Mouse (Mus musculus): ENCODE measurements around the gene Crcp. TPM values are rescaled to one million over a fixed set of nuclear protein-coding genes. Genes with fewer than 3 reads are reported as not detected.
A peak's percentile ranks its signal among the peaks of the same experiment; 100 is the strongest.

Crcp gene
- polyA plus RNA-seq, 1 experiment from 2014 or later = 30.8 TPM

- no peak within 1 kb of the TSS for H3K27ac ChIP-seq (ENCODE audit: low read depth, low read length)
- 83% methylated on average over 6 of the region's 6 CpGs for WGBS
Measured at GRCm38 (mm10) chr5:130073026-130073425, 43.9 kb downstream of the Crcp start, which contains the start of gene Tpst1. Tpst1 (plus strand) TSS chr5:130073326.

GRCm38 (mm10) chr5:130074491-130074890, 45.4 kb downstream of the Crcp start:
- H3K36me3 ChIP-seq (ENCODE audit: control insufficient read depth, insufficient read depth, low read length) = no peaks in the 10 kb centered on the region
- H3K4me2 ChIP-seq = no peak overlapping the region; the same call in 1 of the 2 replicates
- no peak overlapping the region for H3K4me3 ChIP-seq (ENCODE audit: low read depth, low read length)
- 70% methylated on average over 6 of the region's 6 CpGs for WGBS
- no peak for DNase-seq (ENCODE audit: low spot score)
- H3K4me1 ChIP-seq (replicated peaks; ENCODE audit: control insufficient read depth, insufficient read depth, low read length) = peaks cover 5% of the 10 kb centered on the region
- ATAC-seq (replicated peaks; ENCODE audit: low FRiP score) = 0 out of 2 replicates have a peak, but pooled peaks have one; percentile 24
- 0 out of 2 replicates have a peak overlapping the region, but pooled peaks have one; percentile 1 for H3K27ac ChIP-seq (ENCODE audit: low read depth, low read length)
- H3K9me3 ChIP-seq (ENCODE audit: control insufficient read depth, low read length) = no peaks in the 10 kb centered on the region
- 0 out of 2 replicates have a peak, but pooled peaks cover 2% of the 10 kb centered on the region for H3K27me3 ChIP-seq (replicated peaks; ENCODE audit: control insufficient read depth, insufficient read depth, low read length)
- no peak overlapping the region for H3K9ac ChIP-seq (ENCODE audit: low read depth, low read length)

More at GRCm38 (mm10) chr5:130073026-130073425, 43.9 kb downstream of the Crcp start, which contains the start of gene Tpst1:
- Histone ChIP-seq H3K4me2 (no peak within 1 kb of the TSS), H3K27me3 (replicated peaks; ENCODE audit: control insufficient read depth, insufficient read depth, low read length) (0 out of 2 replicates have a peak, but pooled peaks cover 2% of the 10 kb centered on the region), H3K4me1 (replicated peaks; ENCODE audit: control insufficient read depth, insufficient read depth, low read length) (peaks cover 4% of the 10 kb centered on the region), H3K36me3 (ENCODE audit: control insufficient read depth, insufficient read depth, low read length) (no peaks in the 10 kb centered on the region), H3K9ac (ENCODE audit: low read depth, low read length) (no peak within 1 kb of the TSS), H3K9me3 (ENCODE audit: control insufficient read depth, low read length) (peaks cover 3% of the 10 kb centered on the region; the same call in 1 of the 2 replicates), H3K4me3 (ENCODE audit: low read depth, low read length) (no peak within 1 kb of the TSS)
- ATAC-seq (replicated peaks; ENCODE audit: low FRiP score) = no peak
- no peak for DNase-seq (ENCODE audit: low spot score)

GRCm38 (mm10) chr5:130076396-130076795, 47.3 kb downstream of the Crcp start:
- Histone ChIP-seq H3K27ac (ENCODE audit: low read depth, low read length) (no peak overlapping the region), H3K36me3 (ENCODE audit: control insufficient read depth, insufficient read depth, low read length) (no peaks in the 10 kb centered on the region), H3K4me3 (ENCODE audit: low read depth, low read length) (no peak overlapping the region), H3K27me3 (replicated peaks; ENCODE audit: control insufficient read depth, insufficient read depth, low read length) (no peaks in the 10 kb centered on the region), H3K4me1 (replicated peaks; ENCODE audit: control insufficient read depth, insufficient read depth, low read length) (peaks cover 9% of the 10 kb centered on the region), H3K9ac (ENCODE audit: low read depth, low read length) (no peak overlapping the region), H3K4me2 (no peak overlapping the region), H3K9me3 (ENCODE audit: control insufficient read depth, low read length) (peaks cover 2% of the 10 kb centered on the region; the same call in 1 of the 2 replicates)
- ATAC-seq (replicated peaks; ENCODE audit: low FRiP score) = no peak
- DNase-seq (ENCODE audit: low spot score) = no peak
- 67% methylated on average over 6 of the region's 6 CpGs for WGBS

- 0 out of 2 replicates have a peak, but pooled peaks cover 2% of the 10 kb centered on the region for H3K36me3 ChIP-seq (ENCODE audit: control insufficient read depth, insufficient read depth, low read length)
- peak overlapping the region; percentile 26; the same call in 1 of the 2 replicates for H3K27ac ChIP-seq (ENCODE audit: low read depth, low read length)
- H3K4me2 ChIP-seq = no peak overlapping the region; the same call in 1 of the 2 replicates
- ATAC-seq (replicated peaks; ENCODE audit: low FRiP score) = no peak
- H3K9ac ChIP-seq (ENCODE audit: low read depth, low read length) = no peak overlapping the region; the same call in 1 of the 2 replicates
- 65% methylated on average over 9 of the region's 9 CpGs for WGBS
- no peak overlapping the region for H3K4me3 ChIP-seq (ENCODE audit: low read depth, low read length)
- no peaks in the 10 kb centered on the region for H3K27me3 ChIP-seq (replicated peaks; ENCODE audit: control insufficient read depth, insufficient read depth, low read length)
- peaks cover 3% of the 10 kb centered on the region; the same call in 1 of the 2 replicates for H3K9me3 ChIP-seq (ENCODE audit: control insufficient read depth, low read length)
- peaks cover 9% of the 10 kb centered on the region for H3K4me1 ChIP-seq (replicated peaks; ENCODE audit: control insufficient read depth, insufficient read depth, low read length)
- DNase-seq (ENCODE audit: low spot score) = no peak
Measured at GRCm38 (mm10) chr5:130078096-130078833, 49.2 kb downstream of the Crcp start.

- Histone ChIP-seq H3K4me2 (peak overlapping the region; percentile 86), H3K27me3 (replicated peaks; ENCODE audit: control insufficient read depth, insufficient read depth, low read length) (no peaks in the 10 kb centered on the region), H3K4me1 (replicated peaks; ENCODE audit: control insufficient read depth, insufficient read depth, low read length) (peaks cover 9% of the 10 kb centered on the region), H3K36me3 (ENCODE audit: control insufficient read depth, insufficient read depth, low read length) (0 out of 2 replicates have a peak, but pooled peaks cover 2% of the 10 kb centered on the region), H3K27ac (ENCODE audit: low read depth, low read length) (peak overlapping the region; percentile 26; the same call in 1 of the 2 replicates), H3K9me3 (ENCODE audit: control insufficient read depth, low read length) (peaks cover 3% of the 10 kb centered on the region; the same call in 1 of the 2 replicates), H3K9ac (ENCODE audit: low read depth, low read length) (peak overlapping the region; percentile 84), H3K4me3 (ENCODE audit: low read depth, low read length) (peak overlapping the region; percentile 76)
- ATAC-seq (replicated peaks; ENCODE audit: low FRiP score) (peak; percentile 6; the same call in 1 of the 2 replicates), DNase-seq (ENCODE audit: low spot score) (no peak)
- 50% methylated on average over 6 of the region's 6 CpGs for WGBS
Measured at GRCm38 (mm10) chr5:130078834-130079156, 49.7 kb downstream of the Crcp start.

GRCm38 (mm10) chr5:130079202-130080050, 50.3 kb downstream of the Crcp start:
- H3K4me3 ChIP-seq (ENCODE audit: low read depth, low read length) = peak overlapping the region; percentile 76
- ATAC-seq (replicated peaks; ENCODE audit: low FRiP score) = peak; percentile 92
- 1% methylated on average over 86 of the region's 86 CpGs for WGBS
- H3K4me1 ChIP-seq (replicated peaks; ENCODE audit: control insufficient read depth, insufficient read depth, low read length) = peaks cover 9% of the 10 kb centered on the region
- DNase-seq (ENCODE audit: low spot score) = peak; percentile 93
- peak overlapping the region; percentile 84 for H3K9ac ChIP-seq (ENCODE audit: low read depth, low read length)
- H3K9me3 ChIP-seq (ENCODE audit: control insufficient read depth, low read length) = peaks cover 3% of the 10 kb centered on the region; the same call in 1 of the 2 replicates
- H3K27me3 ChIP-seq (replicated peaks; ENCODE audit: control insufficient read depth, insufficient read depth, low read length) = no peaks in the 10 kb centered on the region
- H3K27ac ChIP-seq (ENCODE audit: low read depth, low read length) = peak overlapping the region; percentile 46; the same call in 1 of the 2 replicates
- peak overlapping the region; percentile 86 for H3K4me2 ChIP-seq
- 0 out of 2 replicates have a peak, but pooled peaks cover 2% of the 10 kb centered on the region for H3K36me3 ChIP-seq (ENCODE audit: control insufficient read depth, insufficient read depth, low read length)

- Histone ChIP-seq H3K4me2 (peak overlapping the region; percentile 86), H3K27me3 (replicated peaks; ENCODE audit: control insufficient read depth, insufficient read depth, low read length) (no peaks in the 10 kb centered on the region), H3K9me3 (ENCODE audit: control insufficient read depth, low read length) (peaks cover 3% of the 10 kb centered on the region; the same call in 1 of the 2 replicates), H3K36me3 (ENCODE audit: control insufficient read depth, insufficient read depth, low read length) (0 out of 2 replicates have a peak, but pooled peaks cover 2% of the 10 kb centered on the region), H3K4me1 (replicated peaks; ENCODE audit: control insufficient read depth, insufficient read depth, low read length) (peaks cover 9% of the 10 kb centered on the region), H3K9ac (ENCODE audit: low read depth, low read length) (peak overlapping the region; percentile 84), H3K4me3 (ENCODE audit: low read depth, low read length) (peak overlapping the region; percentile 76), H3K27ac (ENCODE audit: low read depth, low read length) (no peak overlapping the region)
- no peak for ATAC-seq (replicated peaks; ENCODE audit: low FRiP score)
- WGBS = 71% methylated on average over 16 of the region's 16 CpGs
- no peak for DNase-seq (ENCODE audit: low spot score)
Measured at GRCm38 (mm10) chr5:130080051-130080681, 51.1 kb downstream of the Crcp start.

All from liver, embryonic 11.5 days (tissue).